Mouse (Mus musculus) left cerebral cortex, adult 9 months (tissue): ENCODE data around the gene Fgf7.

ENCODE experiments used
- DNase-seq, 2 experiments: peaks; one replicate each; pipeline ENCODE4 v3.0.0; 2022; ENCODE audit warnings: low spot score in 2 of 2

Gene Fgf7

DNA sequence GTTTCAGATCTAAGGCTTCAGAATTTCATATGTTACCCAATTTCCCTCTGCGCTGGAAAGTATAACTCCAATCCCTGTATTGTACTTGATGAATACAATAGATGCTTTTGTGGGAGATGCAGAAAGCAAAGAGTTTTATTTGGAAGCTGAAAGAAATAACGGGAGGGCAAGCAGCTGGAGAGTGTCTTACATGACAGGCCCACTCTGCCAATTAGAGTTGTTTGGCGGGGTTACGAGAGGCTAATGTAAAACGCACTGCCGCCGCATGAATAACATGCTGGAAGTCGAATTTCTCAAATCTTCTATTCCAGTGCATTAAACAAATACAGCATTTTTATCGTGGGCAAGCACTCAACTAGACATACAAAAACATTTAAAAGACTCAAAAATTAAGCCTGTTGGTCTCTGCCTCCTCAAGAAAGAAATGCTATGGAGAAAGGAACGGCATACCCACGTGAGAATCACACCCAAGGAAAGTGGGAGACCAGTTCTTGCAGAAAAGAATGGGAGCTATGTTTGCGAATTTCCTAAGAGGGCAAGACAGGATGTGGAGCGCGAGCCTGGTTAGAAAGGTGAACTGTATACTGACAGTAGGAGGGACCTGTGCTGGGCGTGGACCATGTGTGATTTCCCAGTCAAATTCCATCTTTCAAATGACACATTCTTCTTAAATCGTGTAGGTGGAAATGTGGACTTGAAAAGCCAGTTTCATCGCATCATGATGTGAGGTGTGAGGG, 26.7 kb downstream of the Fgf7 start:
- DNase-seq, result no peak

DNA sequence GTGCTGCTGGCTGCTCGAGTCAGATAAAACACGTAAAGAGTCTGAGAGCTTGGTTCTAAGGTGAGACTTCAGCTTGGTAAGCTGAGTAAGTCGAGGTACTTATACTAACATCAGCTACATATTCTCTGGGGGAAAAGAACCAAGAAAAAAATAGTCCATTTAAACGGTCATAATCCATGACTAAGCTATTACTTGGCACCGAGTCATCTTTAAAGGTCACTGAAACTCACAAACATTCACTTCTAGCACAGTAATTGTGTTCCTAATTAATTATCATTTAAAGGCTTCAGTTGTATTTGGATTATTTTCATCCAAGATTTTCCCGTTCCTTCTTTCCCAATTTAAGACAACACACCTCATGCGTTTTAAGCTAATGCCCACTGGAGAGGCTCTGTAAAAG, 28.4 kb downstream of the Fgf7 start:
- DNase-seq, result no peak

DNA sequence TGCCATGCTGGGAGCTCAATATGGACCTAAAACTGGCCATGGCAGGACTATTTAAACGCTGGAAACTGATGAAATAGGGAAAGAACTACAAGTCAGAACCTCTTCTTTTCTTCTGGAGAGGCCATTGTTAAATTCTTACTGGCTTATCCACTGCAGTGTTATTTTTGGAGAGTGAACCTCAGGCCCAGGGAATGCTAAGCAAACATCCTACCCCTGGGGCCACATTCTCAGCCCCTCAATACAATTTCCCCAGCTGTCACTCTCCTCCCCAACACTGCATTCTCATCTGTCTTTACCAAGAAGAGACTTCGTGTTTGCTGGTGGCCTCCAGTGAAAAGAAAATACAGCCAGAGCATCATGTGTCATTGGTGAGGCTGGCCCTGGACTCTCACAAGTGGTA, 30.4 kb downstream of the Fgf7 start:
- DNase-seq, result no peak

DNA sequence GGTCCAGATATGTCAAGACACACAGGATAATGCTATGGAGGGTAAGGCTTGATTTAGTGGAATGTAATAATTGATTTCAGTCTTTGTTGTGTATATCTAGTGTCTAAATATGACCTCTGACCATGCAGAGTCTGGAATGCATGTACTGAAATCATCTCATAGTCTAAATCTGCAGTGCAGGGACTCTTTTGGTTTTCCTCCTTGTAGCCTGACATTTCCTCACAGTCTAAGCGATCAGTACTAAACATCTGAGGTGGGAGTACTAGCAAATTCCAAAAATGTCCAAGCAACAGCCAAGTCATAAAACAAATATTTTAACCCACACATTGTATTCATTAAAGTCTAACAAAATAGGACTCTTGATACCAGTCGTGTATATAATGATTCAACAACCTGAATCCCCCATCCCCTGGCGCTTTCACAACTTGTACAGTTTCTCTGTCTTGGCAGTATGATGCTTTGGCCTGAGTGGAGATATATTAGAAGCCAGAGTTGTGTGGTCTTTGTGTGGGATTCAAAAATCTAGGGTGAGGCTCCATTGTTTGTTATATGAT, 30.9 kb downstream of the Fgf7 start:
- no peak for DNase-seq

DNA sequence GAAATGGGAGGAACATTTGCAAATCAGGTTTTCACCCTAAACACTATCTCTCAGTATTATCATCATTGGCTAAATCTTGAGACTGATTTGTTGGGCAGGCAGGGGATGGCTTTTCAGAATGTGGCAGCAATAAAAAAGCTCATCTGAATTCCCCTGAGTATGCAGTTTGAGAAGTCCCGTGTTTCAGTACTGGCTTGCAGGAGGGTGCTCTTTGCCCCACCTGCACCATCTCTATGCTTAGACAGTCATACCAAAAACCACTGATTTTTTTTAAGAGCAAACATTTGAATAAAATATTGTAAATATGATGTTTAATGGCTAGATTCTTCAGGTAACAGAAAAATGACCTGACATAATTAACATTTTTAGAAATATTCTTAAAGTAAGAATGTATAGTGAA, 35.3 kb downstream of the Fgf7 start:
- no peak for DNase-seq

DNA sequence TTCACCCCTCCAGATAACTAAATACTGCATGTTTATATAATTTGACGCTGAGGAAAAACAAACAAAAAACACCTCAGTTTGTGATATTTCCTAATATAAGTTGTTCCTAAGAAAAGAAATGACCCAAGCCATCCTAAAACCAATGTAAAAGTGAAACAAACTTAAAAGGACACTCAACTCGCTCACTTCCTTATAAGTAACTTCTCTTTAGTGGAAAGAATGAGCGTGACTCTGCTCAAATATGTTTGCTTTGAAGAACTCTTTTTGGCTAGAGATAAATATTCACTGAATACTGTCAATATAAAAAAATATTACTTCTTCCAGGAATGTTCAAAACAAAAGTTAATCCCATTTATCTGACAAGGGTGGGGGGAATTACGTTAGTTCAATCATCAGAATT, 39.3 kb downstream of the Fgf7 start:
- DNase-seq, result no peak

DNA sequence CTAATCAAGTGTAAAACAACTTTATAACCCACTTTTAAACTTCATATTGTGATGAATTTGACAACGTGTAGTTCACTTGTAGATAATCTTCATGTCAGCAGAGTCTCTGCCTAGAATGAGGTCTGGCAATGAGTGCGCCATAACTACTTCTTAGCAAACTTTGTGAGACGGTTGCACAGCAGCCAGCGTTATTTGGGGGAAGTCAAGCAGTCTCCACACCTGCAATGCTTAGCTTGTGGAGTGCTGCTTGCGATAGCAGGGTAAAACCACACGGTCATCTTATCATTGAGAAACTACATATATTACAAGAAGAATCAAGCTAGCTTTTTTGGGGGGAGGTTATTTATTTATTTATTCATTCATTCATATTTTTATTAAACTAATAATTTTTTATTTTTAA, 42.0 kb downstream of the Fgf7 start:
- no peak for DNase-seq

DNA sequence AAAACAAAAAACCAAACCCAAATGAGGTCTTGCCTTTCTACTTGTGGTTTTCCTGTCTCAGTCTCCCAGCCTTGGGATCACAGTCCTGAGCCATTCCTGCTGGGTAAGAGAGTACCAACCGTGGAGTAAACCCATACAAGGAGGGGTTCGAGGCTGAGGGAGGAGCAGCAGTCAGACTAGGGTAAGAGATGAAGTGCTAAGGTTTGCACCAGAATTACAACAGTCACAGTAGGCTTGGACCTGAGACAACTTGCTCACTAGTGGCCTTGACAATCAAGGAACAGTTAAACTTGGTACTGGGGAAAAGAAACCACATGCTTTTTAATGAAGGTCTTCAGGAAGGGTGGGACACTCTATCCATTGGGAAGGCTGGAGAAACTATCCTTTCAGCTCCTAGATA, 44.6 kb downstream of the Fgf7 start:
- DNase-seq, result no peak

DNA sequence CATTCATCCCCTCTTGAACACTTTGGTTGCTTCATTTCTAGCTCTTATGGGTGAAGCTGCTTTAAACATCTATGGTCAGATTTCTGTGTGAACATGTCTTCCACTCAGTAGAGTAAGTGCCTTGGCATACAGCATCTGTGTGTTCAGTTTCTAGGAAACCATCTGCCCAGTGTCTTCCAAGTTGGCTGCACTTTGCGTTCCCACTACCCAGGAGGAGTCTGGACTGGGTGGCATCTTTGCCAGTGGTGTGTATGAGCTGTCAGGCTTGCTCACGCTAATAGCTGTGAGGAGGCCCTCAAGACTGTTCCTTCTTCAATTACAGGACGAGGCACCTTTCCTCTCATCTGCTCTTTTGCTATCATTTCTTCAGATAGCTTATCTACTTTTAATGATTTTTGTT, 49.9 kb downstream of the Fgf7 start:
- no peak for DNase-seq

DNA sequence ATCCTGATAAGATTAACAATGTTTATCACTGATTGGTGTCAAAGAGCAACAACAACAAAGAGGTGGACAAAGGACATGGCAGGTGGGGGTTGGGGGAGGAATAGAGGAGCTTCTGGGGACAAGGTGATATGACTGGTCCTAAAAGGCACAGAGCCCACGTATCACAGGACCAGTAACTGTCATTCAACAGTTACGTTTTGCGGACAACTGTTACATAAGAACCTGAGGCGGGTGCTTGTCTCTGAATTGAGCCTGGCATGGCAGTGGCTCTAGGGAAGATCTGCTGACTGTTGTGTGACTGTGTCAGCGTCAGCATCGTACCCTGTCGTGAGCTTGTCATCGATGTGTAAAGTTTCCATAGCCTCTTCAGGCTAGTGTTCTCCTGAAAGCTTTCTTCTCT, 51.7 kb downstream of the Fgf7 start:
- DNase-seq, result no peak

DNA sequence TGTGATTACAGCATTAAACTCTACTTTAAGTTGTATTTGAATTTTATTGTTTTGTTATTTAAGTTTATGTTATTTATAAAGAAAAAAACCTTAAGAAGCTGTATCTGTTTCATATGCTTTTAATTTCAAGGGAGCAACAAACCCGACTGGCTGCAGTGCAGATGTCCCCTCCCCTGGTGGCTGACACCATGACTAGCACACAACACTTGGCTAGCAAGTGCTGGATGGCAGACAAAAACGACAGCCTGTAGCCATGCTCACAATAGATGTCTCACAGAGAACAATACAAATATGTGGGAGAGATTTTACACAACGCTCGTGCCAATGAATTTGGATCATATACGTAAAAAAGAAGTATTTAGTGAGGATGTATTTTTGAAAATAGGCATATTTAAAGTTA, 56.0 kb downstream of the Fgf7 start:
- no peak for DNase-seq

DNA sequence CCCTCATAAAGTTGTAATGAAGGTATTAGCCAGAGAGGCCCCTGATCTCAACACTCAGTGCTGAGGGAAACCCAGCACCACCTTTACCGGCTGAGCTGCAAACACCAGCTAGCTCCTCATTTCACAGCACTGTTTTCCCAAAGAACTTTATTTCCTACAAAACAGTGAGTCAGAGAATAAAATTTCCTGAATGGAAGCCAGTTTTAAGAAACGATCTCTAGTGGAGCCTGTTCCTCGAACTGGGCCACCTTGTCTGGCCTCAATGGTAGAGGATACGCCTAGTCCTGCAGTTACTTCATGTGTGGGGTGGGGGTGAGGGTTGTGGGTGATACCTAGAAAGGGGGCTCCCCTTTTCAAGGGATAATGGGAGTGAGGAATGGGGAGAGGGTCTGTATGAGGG, 60.2 kb downstream of the Fgf7 start:
- DNase-seq, result no peak
